Mouse (Mus musculus): Measurements from ENCODE around the gene Il4ra. TPM values are rescaled to one million over a fixed set of nuclear protein-coding genes. Genes with fewer than 3 reads are reported as not detected.

Gene Il4ra
- 2.2 and 3.4 TPM in 2 replicates for polyA plus RNA-seq (2016; fragmentation: Nextera tagmentation; extraction: Ambion mirVana)

DNA sequence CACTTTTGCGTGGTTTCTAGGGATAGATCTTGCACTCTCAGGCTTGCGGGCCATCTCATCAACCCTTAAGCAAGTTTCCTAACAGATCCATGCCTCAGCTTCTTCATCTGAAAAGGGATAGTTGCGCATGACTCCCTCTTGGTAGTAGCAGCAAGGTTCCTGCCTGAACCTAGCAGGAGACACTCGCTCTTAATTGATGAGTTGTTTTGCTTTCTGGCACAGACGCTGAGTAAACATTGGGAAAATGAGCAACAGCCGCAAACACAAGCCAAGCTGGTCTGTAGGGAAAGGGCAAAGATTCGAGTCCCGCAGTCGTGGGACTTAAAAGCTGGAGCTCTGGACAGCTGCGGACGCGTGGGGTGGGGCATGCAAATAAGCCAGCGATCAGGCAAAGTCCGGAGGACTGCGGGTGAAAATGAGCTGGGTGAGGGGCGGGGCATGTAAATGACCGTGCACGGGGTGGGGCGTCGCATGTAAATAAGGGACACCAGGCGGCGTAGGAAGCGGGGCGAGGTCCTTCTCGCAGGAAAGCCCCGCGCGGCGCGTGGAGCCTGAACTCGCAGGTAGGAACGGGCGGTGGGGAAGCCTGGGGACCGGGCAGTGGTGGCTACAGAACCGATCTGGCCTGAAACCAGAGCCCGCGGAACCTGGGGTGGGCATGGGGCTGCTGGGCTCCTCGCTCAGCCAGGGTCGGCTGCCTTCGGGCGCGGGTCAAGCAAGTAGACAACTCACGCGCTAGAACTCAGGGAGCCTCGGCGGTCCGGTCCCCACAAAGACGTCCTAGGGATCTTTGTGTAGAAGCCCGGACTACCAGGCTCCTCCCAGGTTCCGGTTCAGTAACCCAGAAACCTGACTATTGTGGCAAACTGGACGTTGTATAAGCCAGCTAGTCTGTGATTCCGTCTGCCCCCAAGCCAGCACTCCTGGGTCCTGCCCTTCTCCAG, at the start of gene Il4ra:
Gene Il4ra, plus strand, starts transcription at position 355 of the 944 bp plus-strand sequence.
- no peaks in the 10 kb centered on the region for H3K36me3 ChIP-seq
- DNase-seq (ENCODE audit: low spot score) = peak; percentile 95
- H3K27me3 ChIP-seq (ENCODE audit: insufficient read depth, poor library complexity, severe bottlenecking) = peaks cover 36% of the 10 kb centered on the region
- H3K4me1 ChIP-seq = peaks cover 32% of the 10 kb centered on the region
- peak within 1 kb of the TSS; percentile 87 for H3K27ac ChIP-seq
- 2% methylated on average over 52 of the region's 52 CpGs for WGBS
- peak within 1 kb of the TSS; percentile 78 for H3K4me3 ChIP-seq
- H3K9me3 ChIP-seq = no peaks in the 10 kb centered on the region

DNA sequence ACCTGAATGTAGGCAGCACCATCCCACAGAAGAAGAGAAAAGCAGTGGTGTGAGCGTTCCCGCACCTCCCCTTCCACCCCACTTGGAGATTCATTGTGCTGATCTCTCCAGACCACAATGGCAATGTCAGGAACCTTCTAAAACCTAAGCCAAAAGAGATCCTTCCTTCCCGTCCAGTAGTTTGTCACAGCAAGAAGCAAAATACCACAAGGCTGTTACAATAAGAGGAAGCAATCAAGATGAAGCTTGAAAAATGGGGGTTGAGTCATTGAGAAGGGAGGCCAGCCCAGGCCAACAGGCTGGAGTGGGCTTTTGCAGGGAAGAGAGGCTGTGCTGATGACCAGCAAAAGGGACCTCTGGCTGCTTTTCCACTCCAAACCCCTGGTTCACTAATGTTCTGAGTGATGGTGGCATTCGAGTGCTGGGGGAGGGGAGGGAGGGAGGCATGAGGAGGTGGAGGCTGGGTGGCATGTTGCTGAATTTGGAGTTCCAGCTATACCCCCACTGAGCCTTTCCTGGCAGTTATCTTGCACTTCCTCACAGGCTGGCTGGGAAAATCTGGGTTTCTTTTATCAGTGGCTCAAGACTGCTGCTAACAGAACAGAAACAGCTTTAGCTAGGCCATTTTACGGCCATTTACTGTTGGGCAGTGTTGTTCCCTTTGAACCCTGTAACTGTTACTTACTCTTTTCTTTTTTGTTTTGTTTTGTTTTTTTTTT, 48.4 kb upstream of the Il4ra start:
- DNase-seq (ENCODE audit: low spot score) = no peak
- WGBS = 57% methylated on average over 5 of the region's 5 CpGs
- no peak overlapping the region for H3K27ac ChIP-seq
- H3K9me3 ChIP-seq = no peaks in the 10 kb centered on the region
- H3K27me3 ChIP-seq (ENCODE audit: insufficient read depth, poor library complexity, severe bottlenecking) = no peaks in the 10 kb centered on the region
- no peaks in the 10 kb centered on the region for H3K36me3 ChIP-seq
- H3K4me1 ChIP-seq = peaks cover 3% of the 10 kb centered on the region; the same call in 1 of the 2 replicates
- H3K4me3 ChIP-seq = no peak overlapping the region

DNA sequence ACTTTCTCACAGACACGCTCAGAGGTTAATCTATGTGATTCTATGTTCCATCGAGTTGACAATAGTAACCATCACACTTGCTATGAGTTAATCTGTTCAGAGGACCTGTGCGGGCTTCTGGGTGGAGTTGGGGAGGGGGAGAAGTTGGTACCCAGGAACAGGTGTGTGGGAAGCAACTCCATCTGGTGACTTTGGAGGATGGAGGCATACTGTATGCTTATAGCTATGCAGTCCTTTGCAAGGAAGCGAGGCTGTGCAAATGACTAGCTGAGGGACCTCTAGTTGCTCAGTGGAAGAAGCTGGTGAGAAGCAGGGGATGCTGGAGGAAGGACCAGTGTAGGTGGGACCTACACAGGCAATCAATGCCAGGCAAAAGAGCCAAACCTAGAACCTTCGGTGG, 47.3 kb upstream of the Il4ra start:
- Histone ChIP-seq H3K4me3 (no peak overlapping the region), H3K9me3 (no peaks in the 10 kb centered on the region), H3K27ac (no peak overlapping the region), H3K4me1 (peaks cover 3% of the 10 kb centered on the region; the same call in 1 of the 2 replicates), H3K36me3 (no peaks in the 10 kb centered on the region), H3K27me3 (ENCODE audit: insufficient read depth, poor library complexity, severe bottlenecking) (no peaks in the 10 kb centered on the region)
- DNase-seq (ENCODE audit: low spot score) = no peak
- 91% methylated on average over 5 of the region's 5 CpGs for WGBS

DNA sequence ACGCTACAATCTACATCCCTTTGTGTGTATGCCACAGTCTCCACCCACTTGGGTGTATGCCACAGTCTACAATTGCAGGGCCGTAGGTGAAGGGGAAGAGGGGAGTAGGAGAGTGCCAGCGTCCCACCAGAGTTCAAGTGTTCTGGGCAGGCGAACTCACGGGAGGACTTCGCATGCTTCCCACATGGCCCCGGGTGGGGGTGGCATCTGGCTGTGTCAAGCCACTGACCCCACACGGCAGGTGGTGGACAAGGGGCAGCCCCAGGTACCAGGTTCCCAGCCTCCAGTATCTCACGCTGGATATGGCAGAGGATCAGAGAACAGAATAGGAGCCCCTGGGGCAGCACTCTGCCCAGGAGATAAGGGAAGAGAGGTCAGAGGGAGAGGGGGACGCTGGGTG, 46.4 kb upstream of the Il4ra start:
- H3K4me3 ChIP-seq = no peak overlapping the region
- WGBS = 83% methylated on average over 10 of the region's 10 CpGs
- no peaks in the 10 kb centered on the region for H3K36me3 ChIP-seq
- H3K27me3 ChIP-seq (ENCODE audit: insufficient read depth, poor library complexity, severe bottlenecking) = no peaks in the 10 kb centered on the region
- H3K9me3 ChIP-seq = no peaks in the 10 kb centered on the region
- no peak for DNase-seq (ENCODE audit: low spot score)
- H3K4me1 ChIP-seq = peaks cover 3% of the 10 kb centered on the region; the same call in 1 of the 2 replicates
- H3K27ac ChIP-seq = no peak overlapping the region

DNA sequence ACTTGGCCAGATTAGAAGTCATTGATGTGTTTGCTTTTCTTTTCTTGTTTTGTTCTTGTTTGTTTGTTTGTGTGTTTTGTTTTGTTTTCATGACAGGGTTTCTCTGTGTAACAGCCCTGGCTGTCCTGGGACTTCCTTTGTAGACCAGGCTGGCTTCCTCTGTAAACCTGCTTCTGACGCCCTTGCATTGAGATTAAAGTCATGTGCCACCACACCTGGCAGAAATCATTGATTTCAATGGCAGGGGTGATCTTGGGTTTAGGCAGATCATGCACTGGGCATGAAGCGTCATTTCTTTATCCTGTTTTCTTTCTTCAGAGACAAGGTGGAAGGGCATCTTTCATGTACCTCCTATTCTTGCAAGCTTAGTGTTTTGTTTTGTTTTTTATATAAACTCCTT, 44.6 kb upstream of the Il4ra start:
- WGBS = 70% methylated on average over 2 of the region's 2 CpGs
- no peak overlapping the region for H3K27ac ChIP-seq
- no peak for DNase-seq (ENCODE audit: low spot score)
- no peaks in the 10 kb centered on the region for H3K27me3 ChIP-seq (ENCODE audit: insufficient read depth, poor library complexity, severe bottlenecking)
- H3K4me3 ChIP-seq = no peak overlapping the region
- no peaks in the 10 kb centered on the region for H3K36me3 ChIP-seq
- peaks cover 3% of the 10 kb centered on the region; the same call in 1 of the 2 replicates for H3K4me1 ChIP-seq
- H3K9me3 ChIP-seq = no peaks in the 10 kb centered on the region

DNA sequence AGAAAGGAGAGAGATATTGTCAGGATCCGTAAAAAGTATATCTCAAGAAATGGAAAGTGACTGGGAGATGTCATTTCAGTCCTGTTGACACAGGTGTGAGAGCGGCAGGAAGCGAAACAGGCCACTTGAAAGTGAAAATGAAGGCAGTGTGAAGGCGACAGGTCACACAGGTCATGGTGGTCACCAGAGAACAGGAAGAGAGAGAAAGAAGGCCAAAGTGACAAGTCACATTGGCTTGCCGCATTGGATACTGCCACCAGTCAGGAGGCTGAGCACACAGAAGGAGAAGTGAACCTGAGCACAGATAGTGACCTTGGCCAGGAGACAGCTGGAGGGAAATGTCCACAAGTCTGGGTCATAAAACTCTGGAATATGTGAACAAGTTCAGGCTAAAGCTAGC, 40.5 kb upstream of the Il4ra start:
- H3K9me3 ChIP-seq = no peaks in the 10 kb centered on the region
- no peaks in the 10 kb centered on the region for H3K27me3 ChIP-seq (ENCODE audit: insufficient read depth, poor library complexity, severe bottlenecking)
- H3K4me3 ChIP-seq = no peak overlapping the region
- WGBS = 65% methylated on average over 5 of the region's 5 CpGs
- peak; percentile 50 for DNase-seq (ENCODE audit: low spot score)
- H3K4me1 ChIP-seq = no peaks in the 10 kb centered on the region
- no peaks in the 10 kb centered on the region for H3K36me3 ChIP-seq
- H3K27ac ChIP-seq = no peak overlapping the region

DNA sequence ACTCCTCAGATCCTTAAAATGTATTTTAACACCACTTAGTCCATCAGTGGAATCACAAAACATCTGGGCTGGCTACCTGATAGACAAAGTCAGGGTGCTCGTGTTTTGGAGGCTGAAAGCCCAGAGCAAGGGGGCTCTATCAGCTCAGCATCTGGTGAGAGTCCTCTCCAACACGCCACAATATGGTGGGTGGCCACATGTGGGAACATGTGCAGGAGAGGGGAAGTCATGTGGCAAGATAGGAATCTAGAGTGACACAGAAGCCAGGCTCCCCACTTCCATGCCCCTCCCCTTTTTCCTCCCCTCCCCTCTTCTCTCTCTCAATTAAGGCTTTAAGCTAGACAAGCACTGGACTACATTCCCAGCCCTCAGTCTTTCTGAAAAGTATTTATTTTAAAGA, 40.1 kb upstream of the Il4ra start:
- 73% methylated on average over 2 of the region's 2 CpGs for WGBS
- H3K4me1 ChIP-seq = no peaks in the 10 kb centered on the region
- H3K27me3 ChIP-seq (ENCODE audit: insufficient read depth, poor library complexity, severe bottlenecking) = no peaks in the 10 kb centered on the region
- H3K9me3 ChIP-seq = no peaks in the 10 kb centered on the region
- H3K36me3 ChIP-seq = no peaks in the 10 kb centered on the region
- no peak overlapping the region for H3K4me3 ChIP-seq
- no peak overlapping the region for H3K27ac ChIP-seq
- DNase-seq (ENCODE audit: low spot score) = peak; percentile 45

DNA sequence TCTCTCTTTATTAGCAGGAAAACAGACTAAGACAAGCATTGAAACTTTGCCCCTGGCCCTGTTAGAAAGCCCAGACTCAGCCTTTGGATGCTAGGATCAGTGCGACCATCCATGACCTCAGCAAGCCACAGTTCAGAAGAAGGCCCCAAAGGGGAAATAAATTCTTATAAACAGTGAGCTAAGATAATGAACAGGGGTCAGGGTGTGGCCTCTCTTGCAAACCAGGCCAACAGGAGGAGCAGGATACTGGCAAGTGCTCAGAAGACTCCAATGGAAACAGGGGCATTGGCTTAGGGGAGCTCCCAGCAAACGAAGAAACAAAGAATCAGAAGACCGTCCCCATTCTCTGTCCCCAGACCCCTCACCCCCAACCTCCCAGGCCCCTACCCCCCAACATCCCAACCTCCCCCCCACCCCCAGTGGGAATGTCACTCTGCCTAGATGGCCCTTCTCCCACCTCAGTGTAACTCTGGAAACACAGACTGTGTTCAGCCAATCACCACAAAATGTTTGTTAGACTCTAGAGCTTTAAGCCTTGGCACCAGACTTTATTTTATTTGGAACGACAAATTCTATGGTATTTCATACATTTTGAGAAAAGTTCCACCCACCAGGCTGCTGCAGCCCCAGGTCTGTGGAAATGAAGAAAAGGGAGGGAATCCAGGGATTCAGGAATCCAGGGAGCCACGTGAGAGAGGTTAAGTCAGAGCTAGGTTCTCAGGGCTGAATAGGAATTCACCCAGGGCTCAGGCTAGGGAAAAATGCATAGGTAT, 36.7 kb upstream of the Il4ra start:
- no peaks in the 10 kb centered on the region for H3K4me1 ChIP-seq
- WGBS = 78% methylated on average over 5 of the region's 5 CpGs
- H3K36me3 ChIP-seq = no peaks in the 10 kb centered on the region
- DNase-seq (ENCODE audit: low spot score) = peak; percentile 61
- H3K27me3 ChIP-seq (ENCODE audit: insufficient read depth, poor library complexity, severe bottlenecking) = no peaks in the 10 kb centered on the region
- no peaks in the 10 kb centered on the region for H3K9me3 ChIP-seq
- no peak overlapping the region for H3K27ac ChIP-seq
- no peak overlapping the region for H3K4me3 ChIP-seq

DNA sequence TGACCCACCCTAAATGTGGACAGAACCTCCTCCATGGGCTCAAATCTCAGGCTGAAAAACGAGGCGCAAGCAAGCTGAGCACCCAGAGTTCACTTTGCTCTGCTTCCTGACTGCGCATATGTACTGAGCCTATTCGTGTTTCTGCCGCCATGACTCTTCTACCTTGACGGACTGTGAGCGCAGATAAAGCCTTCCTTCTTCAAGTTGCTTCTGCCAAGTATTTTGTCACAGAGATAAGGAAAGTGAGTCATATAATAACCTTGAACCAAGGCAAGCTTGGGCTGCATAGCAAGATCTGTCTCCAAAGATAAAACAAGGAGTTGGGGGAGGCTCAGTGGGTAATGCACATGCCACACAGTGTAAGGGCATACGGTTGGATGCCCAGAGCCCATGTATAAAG, 35.2 kb upstream of the Il4ra start:
- no peaks in the 10 kb centered on the region for H3K36me3 ChIP-seq
- no peaks in the 10 kb centered on the region for H3K27me3 ChIP-seq (ENCODE audit: insufficient read depth, poor library complexity, severe bottlenecking)
- 75% methylated on average over 8 of the region's 8 CpGs for WGBS
- H3K4me3 ChIP-seq = no peak overlapping the region
- H3K27ac ChIP-seq = no peak overlapping the region
- peak; percentile 71 for DNase-seq (ENCODE audit: low spot score)
- no peaks in the 10 kb centered on the region for H3K4me1 ChIP-seq
- H3K9me3 ChIP-seq = no peaks in the 10 kb centered on the region

DNA sequence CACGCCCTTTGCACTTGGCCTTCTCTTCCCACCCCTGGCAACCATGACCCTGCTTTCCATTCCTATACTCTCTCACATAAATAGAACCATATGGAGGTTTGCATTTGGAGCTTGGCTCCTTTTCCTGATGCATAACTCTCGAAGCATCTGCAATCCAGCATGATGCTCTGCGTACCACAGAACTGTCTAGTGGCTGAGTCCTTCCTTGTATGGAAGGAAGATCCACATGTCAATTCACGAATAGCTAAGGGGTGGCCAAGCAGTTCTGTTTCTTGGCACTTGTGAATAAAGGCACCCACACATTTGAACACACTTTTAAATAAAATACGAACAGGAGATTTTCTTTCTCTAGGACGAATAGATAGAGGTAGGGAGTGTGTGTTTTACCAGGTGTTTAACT, 34.5 kb upstream of the Il4ra start:
- Histone ChIP-seq H3K4me3 (no peak overlapping the region), H3K27me3 (ENCODE audit: insufficient read depth, poor library complexity, severe bottlenecking) (no peaks in the 10 kb centered on the region), H3K9me3 (no peaks in the 10 kb centered on the region), H3K27ac (no peak overlapping the region), H3K36me3 (no peaks in the 10 kb centered on the region), H3K4me1 (no peaks in the 10 kb centered on the region)
- DNase-seq (ENCODE audit: low spot score) = no peak
- 84% methylated on average over 6 of the region's 6 CpGs for WGBS

DNA sequence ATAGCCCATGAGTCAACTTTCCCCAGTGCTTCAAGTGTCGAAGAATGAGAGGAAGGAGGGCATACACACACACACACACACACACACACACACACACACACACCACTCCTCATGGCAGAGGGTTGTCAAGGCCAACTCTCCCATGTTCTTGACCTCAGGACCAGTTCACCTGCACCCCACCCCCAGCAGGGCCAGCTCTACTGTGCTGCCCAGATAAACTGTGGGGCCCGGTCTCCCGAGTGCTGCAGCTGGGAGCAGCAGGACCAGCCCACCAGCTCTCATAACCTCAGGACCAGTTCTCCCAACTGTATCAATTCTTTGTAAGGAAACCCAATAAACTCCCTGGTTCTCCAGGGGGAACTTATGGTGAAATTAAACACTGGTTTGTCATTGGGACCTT, 32.2 kb upstream of the Il4ra start:
- H3K4me3 ChIP-seq = no peak overlapping the region
- 73% methylated on average over 3 of the region's 3 CpGs for WGBS
- no peaks in the 10 kb centered on the region for H3K36me3 ChIP-seq
- no peaks in the 10 kb centered on the region for H3K27me3 ChIP-seq (ENCODE audit: insufficient read depth, poor library complexity, severe bottlenecking)
- peak overlapping the region; percentile 50; the same call in 1 of the 2 replicates for H3K27ac ChIP-seq
- no peaks in the 10 kb centered on the region for H3K9me3 ChIP-seq
- DNase-seq (ENCODE audit: low spot score) = peak; percentile 78
- H3K4me1 ChIP-seq = peaks cover 3% of the 10 kb centered on the region; the same call in 1 of the 2 replicates

DNA sequence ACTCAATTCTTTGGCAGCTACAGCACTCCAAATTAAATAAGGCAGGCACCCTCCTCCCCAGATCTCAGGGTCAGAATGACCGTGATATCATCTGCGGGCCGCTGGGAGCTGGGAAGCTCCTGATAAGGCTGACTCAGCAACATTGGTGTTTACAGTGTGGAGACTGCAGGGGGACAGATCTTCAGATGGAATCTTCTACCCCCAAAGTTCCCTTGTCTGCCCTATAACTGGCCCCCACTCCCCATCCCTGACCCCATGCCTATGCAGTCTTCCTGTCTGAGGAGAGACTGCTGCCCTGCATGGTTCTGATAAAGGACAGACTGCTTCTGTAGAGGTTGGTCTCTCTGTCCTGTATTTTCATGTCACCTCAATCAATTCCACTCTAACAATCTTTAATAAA, 28.9 kb upstream of the Il4ra start:
- H3K27me3 ChIP-seq (ENCODE audit: insufficient read depth, poor library complexity, severe bottlenecking) = no peaks in the 10 kb centered on the region
- no peaks in the 10 kb centered on the region for H3K36me3 ChIP-seq
- no peak overlapping the region for H3K27ac ChIP-seq
- peak; percentile 73 for DNase-seq (ENCODE audit: low spot score)
- no peaks in the 10 kb centered on the region for H3K9me3 ChIP-seq
- 41% methylated on average over 3 of the region's 3 CpGs for WGBS
- no peak overlapping the region for H3K4me3 ChIP-seq
- peaks cover 3% of the 10 kb centered on the region; the same call in 1 of the 2 replicates for H3K4me1 ChIP-seq

Measured in heart, embryonic 10.5 days (tissue).